Mouse (Mus musculus) B cell, adult 67 days (primary cell): ENCODE measurements around the gene Rce1. TPM values are rescaled to one million over a fixed set of nuclear protein-coding genes. Genes with fewer than 3 reads are reported as not detected.

Source experiments
- total RNA-seq, 2 experiments: library from RNA; stranded (reverse); gene quantifications; 4 replicates each; pipeline ENCODE4 v1.2.4; 2023

Gene Rce1
- total RNA-seq, result 10 to 100 TPM; 53.8 to 58.0 TPM

DNA sequence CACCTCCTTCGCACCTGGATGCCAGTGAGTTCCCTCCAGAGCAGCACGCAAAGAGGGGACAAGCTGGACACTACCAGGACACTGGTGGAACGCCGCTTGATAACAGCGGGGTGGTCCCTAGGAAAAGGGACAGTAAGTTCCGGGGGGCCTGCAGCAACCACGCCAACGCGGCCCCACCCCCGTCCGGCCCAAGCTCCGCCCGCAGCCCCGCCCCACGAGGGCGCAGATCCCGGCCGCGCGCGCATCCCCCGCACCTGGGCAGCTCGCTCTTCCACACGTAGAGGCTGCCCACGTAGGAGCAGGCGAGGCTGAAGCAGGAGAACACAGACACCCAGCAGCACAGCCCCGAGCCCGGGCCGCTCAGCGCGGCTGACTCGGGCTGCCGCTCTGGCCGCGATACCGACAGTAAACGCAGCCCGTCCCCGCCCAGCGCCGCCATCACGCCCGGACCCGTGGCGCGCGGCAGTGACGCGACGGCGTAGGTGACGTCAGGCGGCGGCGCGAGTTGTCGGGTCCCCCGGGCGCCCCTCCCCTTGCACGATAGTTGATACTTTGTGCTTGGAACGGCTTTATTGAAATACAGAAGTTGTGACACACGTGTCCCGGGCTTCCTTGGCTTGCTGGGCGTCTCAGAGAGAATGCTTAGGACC is at the start of gene Rce1:
Rce1 (minus strand) TSS at position 463 of the 650 bp plus-strand sequence.

GRCm38 (mm10) chr19:4615151-4616093 is 10.0 kb downstream of the Rce1 start, which contains the start of gene Lrfn4:
Gene Lrfn4, minus strand, starts transcription at chr19:4615667.

Other genes with a start within 250 kb of the Rce1 start
- gene Kdm2a, start 227.4 kb downstream of the Rce1 start, total RNA-seq, result 100 to 1,000 TPM; 257 to 283 TPM
- gene Rhod, start 186.2 kb downstream of the Rce1 start, total RNA-seq, result not detected
- under 1 TPM in 1 of 2 experiments, not detected in 1; 0.15 TPM for gene Syt12, start 148.2 kb downstream of the Rce1 start, total RNA-seq
- not detected for gene 2010003K11Rik, start 127.1 kb downstream of the Rce1 start, total RNA-seq
- 1 to 10 TPM; 2.3 to 5.5 TPM for gene Pcx, start 115.2 kb downstream of the Rce1 start, total RNA-seq
- gene Lrfn4, start 10.0 kb downstream of the Rce1 start, total RNA-seq, result under 1 TPM; 0.17 to 0.30 TPM
- not detected for gene Gm960, start 73.0 kb upstream of the Rce1 start, total RNA-seq
- gene Sptbn2, start 85.5 kb upstream of the Rce1 start, total RNA-seq, result not detected
- gene Rbm4b, start 130.9 kb upstream of the Rce1 start, total RNA-seq, result 10 to 100 TPM; 27.3 to 27.7 TPM
- gene Rbm4, start 168.3 kb upstream of the Rce1 start, total RNA-seq, result 10 to 100 TPM; 69.7 to 74.8 TPM
- 10 to 100 TPM; 36.7 to 45.2 TPM for gene Gm21992, start 186.0 kb upstream of the Rce1 start, total RNA-seq
- 10 to 100 TPM; 63.8 to 98.1 TPM for gene Rbm14, start 186.0 kb upstream of the Rce1 start, total RNA-seq
- gene Ccs, start 213.7 kb upstream of the Rce1 start, total RNA-seq, result 10 to 100 TPM; 23.0 to 24.4 TPM
- gene Ccdc87, start 213.7 kb upstream of the Rce1 start, total RNA-seq, result not detected
- under 1 TPM in 1 of 2 experiments, not detected in 1; 0.87 TPM for gene Ctsf, start 229.5 kb upstream of the Rce1 start, total RNA-seq